In genomic region chr14:8327371-8327770, GRCm38 (mm10) we compare ENCODE assay signal across 15 mouse cellular contexts. TPM values are rescaled to one million over a fixed set of nuclear protein-coding genes. Genes with fewer than 3 reads are reported as not detected.
DNase-seq lines count a peak whose midpoint lies in the region; ATAC-seq and TF ChIP-seq lines count a peak whose summit lies in the region.
"Had no signal": no experiment of that assay in that cellular context is flagged by ENCODE, and none has a peak within 500 bp of the region (broad histone marks: within the 10 kb centered on the region; RNA-seq: fewer than 3 reads in every experiment).

No protein-coding gene starts in this region.

- 0 out of 2 replicates have a peak, but pooled peaks cover 4% of the 10 kb centered on the region for H3K27me3 ChIP-seq in heart, postnatal 0 days (ENCODE audit: control insufficient read depth, insufficient read depth, low read length)
- 0 out of 2 replicates have a peak, but pooled peaks cover 3% of the 10 kb centered on the region for H3K27me3 ChIP-seq in heart, embryonic 12.5 days (replicated peaks)
- no peaks in the 10 kb centered on the region for H3K27me3 ChIP-seq in kidney, embryonic 14.5 days (ENCODE audit: control insufficient read depth, insufficient read depth, low read length)

- no peak overlapping the region for H3K4me3 ChIP-seq in heart, postnatal 0 days (ENCODE audit: low read depth, low read length)
- no peak overlapping the region for H3K4me3 ChIP-seq in heart, embryonic 12.5 days
- no peak overlapping the region for H3K4me3 ChIP-seq in kidney, embryonic 14.5 days (ENCODE audit: low read length)
- H3K4me3 ChIP-seq: midbrain, embryonic 12.5 days; neural tube, embryonic 15.5 days had no signal

- TF ChIP-seq EP300 in heart, postnatal 0 days (IDR thresholded peaks at IDR 0.05; ENCODE audit: low read depth): no peak

- no peak for TF ChIP-seq CTCF in heart, postnatal 0 days (IDR thresholded peaks at IDR 0.05; ENCODE audit: low read depth)

- no peaks in the 10 kb centered on the region for H3K9me3 ChIP-seq in heart, postnatal 0 days (replicated peaks; ENCODE audit: control insufficient read depth, low read length)
- H3K9me3 ChIP-seq in heart, embryonic 12.5 days (replicated peaks): no peaks in the 10 kb centered on the region
- H3K9me3 ChIP-seq in kidney, embryonic 14.5 days (ENCODE audit: control insufficient read depth, low read length): no peaks in the 10 kb centered on the region
- H3K9me3 ChIP-seq: midbrain, embryonic 12.5 days; neural tube, embryonic 15.5 days had no signal

- peak overlapping the region; percentile 22 for H3K27ac ChIP-seq in heart, postnatal 0 days (ENCODE audit: low read depth)
- H3K27ac ChIP-seq in heart, embryonic 12.5 days (ENCODE audit: poor library complexity, severe bottlenecking): no peak overlapping the region
- peak overlapping the region; percentile 24; the same call in 1 of the 2 replicates for H3K27ac ChIP-seq in kidney, embryonic 14.5 days (ENCODE audit: low read depth, low read length)
- H3K27ac ChIP-seq: midbrain, embryonic 12.5 days; neural tube, embryonic 15.5 days had no signal

- 43% methylated on average over 1 of the region's 1 CpGs for WGBS in heart, postnatal 0 days
- WGBS in heart, embryonic 12.5 days: 49% methylated on average over 1 of the region's 1 CpGs
- 44% methylated on average over 1 of the region's 1 CpGs for WGBS in kidney, embryonic 14.5 days

- no peaks in the 10 kb centered on the region for H3K36me3 ChIP-seq in heart, postnatal 0 days (replicated peaks; ENCODE audit: control insufficient read depth, insufficient read depth, low read length)
- no peaks in the 10 kb centered on the region for H3K36me3 ChIP-seq in heart, embryonic 12.5 days
- no peaks in the 10 kb centered on the region for H3K36me3 ChIP-seq in kidney, embryonic 14.5 days (ENCODE audit: control insufficient read depth, insufficient read depth, low read length)
- H3K36me3 ChIP-seq: midbrain, embryonic 12.5 days; neural tube, embryonic 15.5 days had no signal

- DNase-seq in heart, postnatal 0 days (ENCODE audit: low spot score): no peak
- DNase-seq in Muller cell, postnatal 12 days (ENCODE audit: inconsistent ontology term): peak; percentile 48
- peak; percentile 69 for DNase-seq in adrenal gland, postnatal 10 days
- DNase-seq in urinary bladder, postnatal 4 days (ENCODE audit: low spot score in 2 of 2): no peak
- DNase-seq in urinary bladder, postnatal 25 days (ENCODE audit: low spot score): no peak
- DNase-seq in thymus, postnatal 14 days: no peak
- DNase-seq: cerebellum, adult 18-20 months; thymus, adult 2 months had no signal

- peaks cover 23% of the 10 kb centered on the region for H3K4me1 ChIP-seq in heart, postnatal 0 days (ENCODE audit: control insufficient read depth, insufficient read depth)
- H3K4me1 ChIP-seq in heart, embryonic 12.5 days (replicated peaks): no peaks in the 10 kb centered on the region
- peaks cover 18% of the 10 kb centered on the region for H3K4me1 ChIP-seq in kidney, embryonic 14.5 days (ENCODE audit: control insufficient read depth, insufficient read depth, low read length)

- no peak for ATAC-seq in heart, postnatal 0 days (ENCODE audit: insufficient read depth, low read depth)
- ATAC-seq in heart, embryonic 12.5 days (ENCODE audit: insufficient number of reproducible peaks, low FRiP score): no peak
- no peak for ATAC-seq in kidney, embryonic 14.5 days (ENCODE audit: low FRiP score, low TSS enrichment)
- ATAC-seq: activated CD4-positive, CD25-positive, alpha-beta regulatory T cell, adult 4 months; lung, postnatal 0 days had no signal

- H3K4me2 ChIP-seq in heart, postnatal 0 days (ENCODE audit: low read depth, low read length): no peak overlapping the region
- no peak overlapping the region for H3K4me2 ChIP-seq in heart, embryonic 12.5 days
- H3K4me2 ChIP-seq in kidney, embryonic 14.5 days (replicated peaks; ENCODE audit: low read depth, low read length): no peak overlapping the region
- H3K4me2 ChIP-seq: midbrain, embryonic 12.5 days; neural tube, embryonic 15.5 days had no signal

- H3K9ac ChIP-seq in heart, postnatal 0 days (replicated peaks; ENCODE audit: low read depth, low read length): no peak overlapping the region
- no peak overlapping the region for H3K9ac ChIP-seq in heart, embryonic 12.5 days
- H3K9ac ChIP-seq in kidney, embryonic 14.5 days (ENCODE audit: low read depth, low read length): no peak overlapping the region
- H3K9ac ChIP-seq: midbrain, embryonic 12.5 days; neural tube, embryonic 15.5 days had no signal

RNA-seq across cellular contexts. Expression of gene Fam107a, which starts 9.5 kb away (rescaled TPM):
- total RNA-seq in heart, postnatal 0 days (2014; rRNA removed; ENCODE audit: low replicate concordance): 3.2 and 5.0 TPM in 2 replicates
- 0.14 and 0.26 TPM in 2 replicates for polyA plus RNA-seq in heart, postnatal 0 days (2015; fragmentation: Nextera tagmentation; extraction: Ambion mirVana)
- 0.11 and 0.24 TPM in 2 replicates for polyA plus RNA-seq in heart, embryonic 12.5 days (2016; fragmentation: Nextera tagmentation; extraction: Ambion mirVana)
- total RNA-seq in adrenal gland, postnatal 10 days (2021): 1 to 10 TPM; 2.0 to 5.2 TPM
- polyA plus RNA-seq in kidney, embryonic 14.5 days (2014; fragmentation: Nextera tagmentation; extraction: Ambion mirVana): 3.2 and 4.0 TPM in 2 replicates
- polyA plus RNA-seq: activated CD4-positive, CD25-positive, alpha-beta regulatory T cell, adult 4 months had no signal

RNA-seq across cellular contexts. Expression of gene Oit1, which starts 51.2 kb away (rescaled TPM):
- not detected in 2 replicates for total RNA-seq in heart, postnatal 0 days (2014; rRNA removed; ENCODE audit: low replicate concordance)
- polyA plus RNA-seq in heart, postnatal 0 days (2015; fragmentation: Nextera tagmentation; extraction: Ambion mirVana): 0.82 TPM in 1 of 2 replicates, not detected in the other
- polyA plus RNA-seq in heart, embryonic 12.5 days (2016; fragmentation: Nextera tagmentation; extraction: Ambion mirVana): not detected in 2 replicates
- not detected for total RNA-seq in adrenal gland, postnatal 10 days (2021)
- polyA plus RNA-seq in kidney, embryonic 14.5 days (2014; fragmentation: Nextera tagmentation; extraction: Ambion mirVana): 2.7 and 2.8 TPM in 2 replicates
- total RNA-seq: left cerebral cortex, adult 8-10 months had no signal
- polyA plus RNA-seq: activated CD4-positive, CD25-positive, alpha-beta regulatory T cell, adult 4 months; midbrain, embryonic 12.5 days; neural tube, embryonic 15.5 days had no signal

Comparison
In these comparisons a context has a peak if more than half of its experiments do, and no peak if none do; other contexts are left out.
1. DNase-seq: peak in Muller cell, postnatal 12 days (single experiment) and adrenal gland, postnatal 10 days (single experiment); none in heart, postnatal 0 days (single experiment), urinary bladder, postnatal 4 days (0 of 2), urinary bladder, postnatal 25 days (single experiment) and thymus, postnatal 14 days (single experiment).